Mouse (Mus musculus) ES-E14 (cell line): ENCODE data around the gene Atp6ap1l.

ENCODE experiments used
- CHD2 ChIP-seq: IDR thresholded peaks from 2 replicates; pipeline ENCODE4 v1.6.1; 2014; ENCODE audit warnings: mild to moderate bottlenecking, low read depth, low read length, inconsistent platforms
- HCFC1 ChIP-seq: IDR thresholded peaks from 2 replicates; pipeline ENCODE4 v1.6.1; 2012; ENCODE audit warnings: low read length, inconsistent platforms, borderline replicate concordance; ENCODE audit not compliant: insufficient read depth
- MAFK ChIP-seq: IDR thresholded peaks from 2 replicates; pipeline ENCODE4 v1.6.1; 2014; ENCODE audit warnings: mild to moderate bottlenecking, low read depth, low read length, inconsistent platforms; ENCODE audit not compliant: insufficient read depth
- ZC3H11A ChIP-seq: IDR thresholded peaks from 2 replicates; pipeline ENCODE4 v1.6.1; 2012; ENCODE audit warnings: low read depth, mild to moderate bottlenecking, inconsistent platforms, low read length, borderline replicate concordance

GRCm38 (mm10) chr13:90905176-90905575, at the start of gene Atp6ap1l:
- TF ChIP-seq HCFC1 (no peak), MAFK (no peak), ZC3H11A (no peak), CHD2 (no peak)
